Mouse (Mus musculus) limb, embryonic 15.5 days (tissue): ENCODE measurements around the gene Slc26a5. TPM values are rescaled to one million over a fixed set of nuclear protein-coding genes. Genes with fewer than 3 reads are reported as not detected.

Source experiments
- ATAC-seq: fragments of 200-750 bp; cut with Nextera tagmentation; 2 replicates; pipeline ENCODE4 v1.8.0; 2017; ENCODE audit warnings: low read depth, moderate TSS enrichment; ENCODE audit not compliant: insufficient number of reproducible peaks, low FRiP score, low TSS enrichment
- H3K27ac ChIP-seq: fragments of 300-500 bp; sonication (generic); 2 replicates; pipeline ENCODE4 v1.5.1; 2015; ENCODE audit warnings: moderate library complexity, mild to moderate bottlenecking, inconsistent platforms
- H3K27me3 ChIP-seq: fragments of 300-500 bp; sonication (generic); 2 replicates; pipeline ENCODE4 v1.6.1; 2015; ENCODE audit warnings: inconsistent platforms
- H3K36me3 ChIP-seq: fragments of 300-500 bp; sonication (generic); 2 replicates; pipeline ENCODE4 v1.6.1; 2015; ENCODE audit warnings: inconsistent platforms
- H3K4me1 ChIP-seq: fragments of 300-500 bp; sonication (generic); 2 replicates; pipeline ENCODE4 v1.6.1; 2015; ENCODE audit warnings: inconsistent platforms
- H3K4me2 ChIP-seq: fragments of 300-500 bp; sonication (generic); 2 replicates; pipeline ENCODE4 v1.6.1; 2015; ENCODE audit warnings: mild to moderate bottlenecking, inconsistent platforms
- H3K4me3 ChIP-seq: fragments of 300-500 bp; sonication (generic); 2 replicates; pipeline ENCODE4 v1.5.1; 2015; ENCODE audit warnings: mild to moderate bottlenecking, inconsistent platforms
- H3K9ac ChIP-seq: fragments of 300-500 bp; sonication (generic); 2 replicates; pipeline ENCODE4 v1.6.1; 2015; ENCODE audit warnings: inconsistent platforms
- H3K9me3 ChIP-seq: fragments of 300-500 bp; sonication (generic); 2 replicates; pipeline ENCODE4 v1.6.1; 2016; ENCODE audit warnings: inconsistent platforms
- WGBS: fragments of 180-500 bp; shearing (Covaris S2); methylation state at CpG from one replicate; pipeline ENCODE4 v1.1.7; 2015; 5-methylcytosine and 5-hydroxymethylcytosine counted together
- polyA plus RNA-seq: library from polyadenylated mRNA; unstranded; fragments of >200 nt; fragmentation: Nextera tagmentation; extraction: Ambion mirVana; gene quantifications from 2 replicates; pipeline ENCODE4 v1.2.1, GENCODE M21; 2015

Gene Slc26a5
- polyA plus RNA-seq, 1 experiment from 2014 or later: not detected

DNA sequence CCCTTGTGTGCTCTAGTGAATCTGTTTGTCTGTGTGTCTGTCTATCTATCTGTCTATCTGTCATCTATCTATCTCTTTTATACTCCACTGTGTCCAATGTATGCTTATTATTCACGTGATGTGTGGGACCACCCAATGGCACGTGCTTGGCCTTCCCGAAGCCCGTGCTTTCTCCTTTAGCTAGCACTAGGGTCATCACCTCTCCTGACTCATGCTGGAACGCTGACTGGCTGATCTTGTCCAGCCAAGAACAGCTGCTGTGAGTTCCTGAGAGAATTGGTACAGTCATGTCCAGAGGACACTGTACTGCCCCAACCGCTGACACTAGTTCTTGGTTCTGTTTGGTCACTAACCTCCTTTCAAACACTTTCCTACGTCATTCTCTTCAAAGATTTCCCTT, 6.8 kb downstream of the Slc26a5 start:
- H3K4me3 ChIP-seq: no peak overlapping the region
- no peaks in the 10 kb centered on the region for H3K4me1 ChIP-seq
- no peak overlapping the region for H3K27ac ChIP-seq
- ATAC-seq: no peak
- 85% methylated on average over 7 of the region's 7 CpGs for WGBS
- no peaks in the 10 kb centered on the region for H3K27me3 ChIP-seq
- H3K4me2 ChIP-seq: no peak overlapping the region
- no peak overlapping the region for H3K9ac ChIP-seq
- H3K9me3 ChIP-seq: no peaks in the 10 kb centered on the region
- H3K36me3 ChIP-seq: no peaks in the 10 kb centered on the region

DNA sequence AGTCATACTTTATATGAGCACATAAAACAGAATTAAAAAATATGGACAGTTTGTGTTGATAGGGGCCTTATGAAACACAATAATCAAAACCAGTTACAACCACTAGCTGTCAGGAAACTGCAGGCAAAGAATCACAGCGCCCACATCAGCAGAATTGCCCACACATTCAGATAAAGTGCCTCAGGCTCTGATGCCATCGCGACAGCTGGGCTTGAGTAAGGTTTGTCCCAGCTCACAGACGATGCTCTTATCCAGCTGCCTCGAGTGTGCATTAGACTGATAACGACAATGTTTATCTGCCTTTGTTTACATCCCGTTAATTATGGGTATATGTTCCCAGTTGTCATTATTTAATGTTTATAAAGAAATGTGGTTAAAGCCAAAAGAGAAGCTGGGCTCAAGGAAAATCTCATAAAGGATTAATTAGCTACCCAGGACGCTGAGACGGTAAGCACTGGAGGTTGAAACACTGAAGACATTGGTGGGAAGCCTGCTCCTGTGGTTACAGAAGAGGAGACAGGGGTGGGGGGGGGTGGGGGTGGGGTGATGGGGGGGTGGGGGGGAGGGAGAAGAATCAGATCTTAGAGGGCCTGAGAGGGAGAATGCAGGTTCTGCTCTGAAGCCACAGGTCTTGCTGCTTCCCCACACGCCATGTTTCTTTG, 13.6 kb downstream of the Slc26a5 start:
- Histone ChIP-seq H3K27ac (no peak overlapping the region), H3K4me3 (no peak overlapping the region), H3K9ac (no peak overlapping the region), H3K36me3 (no peaks in the 10 kb centered on the region), H3K4me1 (no peaks in the 10 kb centered on the region), H3K9me3 (no peaks in the 10 kb centered on the region), H3K4me2 (no peak overlapping the region), H3K27me3 (no peaks in the 10 kb centered on the region)
- ATAC-seq: no peak
- WGBS: 48% methylated on average over 10 of the region's 10 CpGs

DNA sequence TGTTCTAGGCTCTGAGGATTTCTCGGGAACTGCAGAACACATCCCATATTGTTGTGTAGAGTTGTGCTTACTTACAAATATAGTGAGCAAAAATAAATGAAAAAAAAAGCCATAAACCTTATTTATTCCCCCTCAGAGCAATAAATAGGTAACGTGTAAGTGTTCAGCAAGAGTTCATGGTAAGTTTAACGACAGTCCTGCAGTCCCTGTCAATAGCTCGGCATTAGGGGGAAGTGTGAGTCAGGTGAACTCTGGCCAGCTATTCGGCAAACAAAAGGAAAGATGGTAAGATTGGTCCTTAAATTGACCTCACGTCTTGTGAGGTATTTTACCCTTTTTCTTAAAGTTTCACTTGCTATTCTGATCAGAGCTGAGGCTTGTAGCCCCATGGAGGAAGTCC, 18.0 kb downstream of the Slc26a5 start:
- Histone ChIP-seq H3K4me1 (no peaks in the 10 kb centered on the region), H3K27ac (no peak overlapping the region), H3K4me3 (no peak overlapping the region), H3K36me3 (no peaks in the 10 kb centered on the region), H3K9ac (no peak overlapping the region), H3K9me3 (no peaks in the 10 kb centered on the region), H3K27me3 (no peaks in the 10 kb centered on the region), H3K4me2 (no peak overlapping the region)
- no peak for ATAC-seq
- 47% methylated on average over 6 of the region's 6 CpGs for WGBS

DNA sequence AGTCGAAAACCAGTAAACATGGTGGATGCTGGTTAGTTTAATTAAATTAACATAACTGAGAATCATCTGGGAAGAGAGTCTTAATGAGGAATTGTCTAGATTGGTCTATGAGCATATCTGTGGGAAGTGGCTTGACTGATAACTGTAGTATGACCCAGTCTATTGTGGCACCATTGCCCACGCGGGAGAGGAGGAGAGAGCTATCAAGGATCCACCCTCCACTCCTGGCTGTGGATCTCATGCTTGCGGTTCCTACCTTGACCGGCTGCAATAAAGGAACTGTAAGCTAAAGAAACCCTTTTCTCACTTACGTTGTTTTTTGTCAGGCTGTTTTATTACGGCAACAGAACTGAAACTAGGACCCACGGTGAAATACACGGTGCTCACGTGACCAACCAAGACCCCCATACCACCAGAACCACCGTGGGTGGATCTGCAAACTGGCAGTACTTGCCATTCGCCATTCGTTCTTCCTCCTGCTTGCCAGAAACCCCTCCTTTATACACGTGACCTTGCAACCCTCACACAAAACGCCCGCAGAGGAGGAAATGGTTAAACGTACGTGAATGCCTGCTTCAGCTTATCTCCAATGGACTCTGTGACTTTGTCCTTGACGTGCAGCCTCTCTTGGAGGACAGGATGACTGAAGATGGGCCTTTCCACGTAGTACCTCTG, 18.7 kb downstream of the Slc26a5 start:
- WGBS: 80% methylated on average over 20 of the region's 20 CpGs
- no peak overlapping the region for H3K9ac ChIP-seq
- no peaks in the 10 kb centered on the region for H3K27me3 ChIP-seq
- H3K27ac ChIP-seq: no peak overlapping the region
- no peak overlapping the region for H3K4me3 ChIP-seq
- H3K4me2 ChIP-seq: no peak overlapping the region
- ATAC-seq: no peak
- H3K36me3 ChIP-seq: no peaks in the 10 kb centered on the region
- no peaks in the 10 kb centered on the region for H3K9me3 ChIP-seq
- H3K4me1 ChIP-seq: no peaks in the 10 kb centered on the region

DNA sequence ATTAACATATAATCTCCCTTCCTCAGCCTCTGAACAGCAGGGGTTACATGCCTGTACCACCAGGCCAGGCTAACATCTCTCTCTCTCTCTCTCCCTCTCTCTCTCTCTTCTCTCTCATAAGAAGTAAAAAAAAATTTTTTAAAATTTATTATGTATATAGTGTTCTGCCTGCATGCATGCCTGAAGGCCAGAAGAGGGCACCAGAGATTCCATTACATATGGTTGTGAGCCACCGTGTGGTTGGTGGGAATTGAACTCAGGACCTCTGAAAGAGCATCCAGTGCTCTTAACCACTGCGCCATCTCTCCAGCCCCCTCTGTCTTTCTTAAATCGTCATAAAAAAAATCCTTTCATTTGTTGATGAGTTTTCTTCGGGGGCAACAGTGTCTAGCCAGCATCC, 20.7 kb downstream of the Slc26a5 start:
- Histone ChIP-seq H3K27ac (no peak overlapping the region), H3K4me1 (no peaks in the 10 kb centered on the region), H3K36me3 (no peaks in the 10 kb centered on the region), H3K27me3 (no peaks in the 10 kb centered on the region), H3K4me3 (no peak overlapping the region), H3K4me2 (no peak overlapping the region), H3K9ac (no peak overlapping the region), H3K9me3 (no peaks in the 10 kb centered on the region)
- 73% methylated on average over 4 of the region's 4 CpGs for WGBS
- ATAC-seq: no peak

DNA sequence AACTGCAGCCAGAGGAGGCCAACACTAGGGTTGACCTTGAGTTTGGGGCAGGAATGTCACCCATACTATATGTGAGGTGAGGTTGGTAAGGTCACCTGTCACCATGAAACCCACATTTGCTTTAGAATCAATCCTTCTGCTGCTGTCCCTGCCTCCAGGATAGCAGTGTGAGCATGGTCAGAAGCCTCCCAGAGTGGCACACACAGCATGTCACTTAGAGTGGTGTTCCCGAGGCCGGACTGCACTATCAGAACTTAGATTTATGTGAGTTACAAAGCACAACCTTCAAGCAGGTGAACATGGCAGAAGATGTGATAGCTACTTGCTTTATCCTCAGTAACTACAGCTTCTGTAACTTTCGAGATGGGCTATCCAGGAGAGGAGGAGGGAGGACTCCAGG, 33.6 kb downstream of the Slc26a5 start:
- Histone ChIP-seq H3K4me3 (no peak overlapping the region), H3K36me3 (no peaks in the 10 kb centered on the region), H3K9me3 (no peaks in the 10 kb centered on the region), H3K4me2 (no peak overlapping the region), H3K9ac (no peak overlapping the region), H3K27ac (no peak overlapping the region), H3K27me3 (no peaks in the 10 kb centered on the region), H3K4me1 (no peaks in the 10 kb centered on the region)
- 73% methylated on average over 3 of the region's 3 CpGs for WGBS
- ATAC-seq: no peak

DNA sequence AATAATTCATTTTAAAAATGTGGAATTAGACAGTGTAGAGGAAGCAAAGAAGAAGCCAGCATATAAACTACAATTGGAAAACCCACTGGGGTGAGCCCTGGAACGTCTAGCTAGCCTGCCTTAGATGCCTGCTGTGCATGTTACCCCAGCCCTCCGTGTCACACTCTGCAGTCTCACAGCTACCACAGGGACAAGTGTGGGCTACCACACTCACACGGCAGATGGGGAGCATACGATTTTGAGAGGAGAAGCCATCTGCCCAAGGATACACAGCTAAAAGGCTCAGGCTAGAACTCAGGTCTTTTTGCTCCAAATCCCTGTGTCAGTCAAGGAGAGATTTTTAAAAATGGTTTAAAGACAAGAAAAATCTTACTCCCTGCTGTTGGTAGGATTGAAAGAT, 36.5 kb downstream of the Slc26a5 start:
- WGBS: 62% methylated on average over 4 of the region's 4 CpGs
- no peak overlapping the region for H3K9ac ChIP-seq
- ATAC-seq: no peak

DNA sequence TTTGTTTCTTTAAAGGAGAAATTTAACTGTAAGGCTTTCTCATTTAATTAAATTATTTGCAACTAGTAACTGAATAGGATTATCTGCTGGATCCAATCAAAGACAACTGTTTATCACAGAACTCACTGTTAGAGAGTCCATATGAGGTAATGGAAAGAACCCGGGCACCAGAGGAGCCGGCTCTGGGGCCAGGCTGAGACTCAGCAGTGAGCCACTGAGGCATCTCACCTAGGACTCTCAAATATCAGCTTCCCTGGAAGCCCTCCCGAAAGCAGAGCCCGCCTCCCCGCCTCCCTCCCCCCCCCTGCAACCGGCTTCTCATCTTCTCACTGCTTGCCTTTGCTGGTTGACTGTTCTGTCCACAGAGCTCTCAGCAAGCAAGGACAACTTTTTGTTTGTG, 37.8 kb downstream of the Slc26a5 start:
- no peaks in the 10 kb centered on the region for H3K27me3 ChIP-seq
- no peaks in the 10 kb centered on the region for H3K36me3 ChIP-seq
- H3K4me2 ChIP-seq: no peak overlapping the region
- no peak overlapping the region for H3K4me3 ChIP-seq
- no peak for ATAC-seq
- 21% methylated on average over 6 of the region's 6 CpGs for WGBS
- H3K27ac ChIP-seq: no peak overlapping the region
- H3K4me1 ChIP-seq: no peaks in the 10 kb centered on the region
- H3K9ac ChIP-seq: no peak overlapping the region
- H3K9me3 ChIP-seq: no peaks in the 10 kb centered on the region

More for the DNA sequence above, 36.5 kb downstream of the Slc26a5 start:
- H3K4me3 ChIP-seq: no peak overlapping the region
- H3K36me3 ChIP-seq: no peaks in the 10 kb centered on the region
- no peaks in the 10 kb centered on the region for H3K9me3 ChIP-seq
- no peak overlapping the region for H3K27ac ChIP-seq
- no peak overlapping the region for H3K4me2 ChIP-seq
- no peaks in the 10 kb centered on the region for H3K27me3 ChIP-seq
- H3K4me1 ChIP-seq: no peaks in the 10 kb centered on the region

DNA sequence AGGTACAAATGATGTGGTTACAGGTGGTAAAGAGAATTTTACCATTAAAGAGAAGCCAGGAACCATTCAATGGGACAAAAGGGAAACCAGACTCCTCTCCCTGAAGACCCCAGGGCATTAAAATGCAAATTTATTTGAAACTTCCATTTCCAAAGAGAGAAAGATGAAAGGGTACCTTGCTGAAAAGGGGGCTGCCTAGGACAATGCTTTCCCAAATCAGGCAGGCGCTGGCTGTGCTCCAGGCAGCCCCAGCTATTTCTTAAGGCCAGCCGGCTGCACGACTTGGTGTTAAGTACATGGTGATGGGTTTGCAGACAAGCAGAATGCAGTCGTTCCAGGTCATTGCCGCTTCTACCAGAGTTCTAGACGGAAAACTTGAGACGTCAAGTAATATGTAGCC, 39.0 kb downstream of the Slc26a5 start:
- Histone ChIP-seq H3K4me1 (no peaks in the 10 kb centered on the region), H3K4me3 (no peak overlapping the region), H3K9ac (no peak overlapping the region), H3K36me3 (no peaks in the 10 kb centered on the region), H3K27me3 (no peaks in the 10 kb centered on the region), H3K4me2 (no peak overlapping the region), H3K9me3 (no peaks in the 10 kb centered on the region), H3K27ac (no peak overlapping the region)
- 52% methylated on average over 7 of the region's 7 CpGs for WGBS
- no peak for ATAC-seq

DNA sequence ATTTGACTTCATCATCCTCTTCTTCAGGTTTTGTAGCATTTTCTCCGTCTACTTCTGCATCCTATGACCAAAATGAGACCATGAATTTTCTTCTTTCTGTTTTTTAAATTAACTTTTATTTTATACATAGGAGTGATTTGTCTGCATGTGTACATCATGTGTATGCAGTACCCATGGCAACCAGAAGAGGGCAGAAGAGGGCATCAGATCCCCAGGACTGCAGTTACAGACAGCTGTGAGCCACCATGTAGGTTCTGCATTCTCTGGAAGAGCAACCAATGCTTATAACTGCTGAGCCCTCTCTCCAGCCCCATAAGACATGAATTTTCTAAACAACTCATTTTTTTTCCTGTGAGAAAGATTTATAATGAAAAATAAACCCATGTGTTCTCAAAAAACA, 51.4 kb downstream of the Slc26a5 start:
- Histone ChIP-seq H3K27me3 (no peaks in the 10 kb centered on the region), H3K36me3 (no peaks in the 10 kb centered on the region), H3K9ac (no peak overlapping the region), H3K4me3 (no peak overlapping the region), H3K9me3 (no peaks in the 10 kb centered on the region), H3K4me1 (no peaks in the 10 kb centered on the region), H3K4me2 (no peak overlapping the region), H3K27ac (no peak overlapping the region)
- ATAC-seq: no peak
- 61% methylated on average over 1 of the region's 1 CpGs for WGBS

DNA sequence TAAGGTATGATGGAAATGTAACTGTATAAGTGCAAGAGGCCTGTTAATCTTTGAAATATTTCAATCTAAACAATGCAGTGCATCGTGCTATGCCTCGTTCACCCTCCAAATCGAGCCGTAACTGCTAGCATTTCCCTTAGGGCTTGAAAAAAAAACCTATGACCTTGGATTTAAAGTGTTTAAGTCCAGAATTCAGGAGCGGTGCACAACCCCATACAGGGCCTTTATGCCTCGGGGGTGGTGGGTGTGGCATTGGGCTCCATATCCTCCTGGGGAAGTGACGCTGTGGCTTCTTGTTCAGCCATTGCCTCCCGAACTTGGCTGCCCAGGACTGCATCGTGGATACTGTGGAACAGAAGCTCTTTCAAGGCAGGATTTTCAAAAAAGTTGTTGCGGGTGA, 54.5 kb downstream of the Slc26a5 start:
- 61% methylated on average over 10 of the region's 10 CpGs for WGBS
- H3K36me3 ChIP-seq: no peaks in the 10 kb centered on the region
- ATAC-seq: no peak
- H3K27me3 ChIP-seq: no peaks in the 10 kb centered on the region
- no peak overlapping the region for H3K4me3 ChIP-seq
- no peak overlapping the region for H3K9ac ChIP-seq
- H3K4me2 ChIP-seq: no peak overlapping the region
- no peak overlapping the region for H3K27ac ChIP-seq
- H3K4me1 ChIP-seq: no peaks in the 10 kb centered on the region
- no peaks in the 10 kb centered on the region for H3K9me3 ChIP-seq

DNA sequence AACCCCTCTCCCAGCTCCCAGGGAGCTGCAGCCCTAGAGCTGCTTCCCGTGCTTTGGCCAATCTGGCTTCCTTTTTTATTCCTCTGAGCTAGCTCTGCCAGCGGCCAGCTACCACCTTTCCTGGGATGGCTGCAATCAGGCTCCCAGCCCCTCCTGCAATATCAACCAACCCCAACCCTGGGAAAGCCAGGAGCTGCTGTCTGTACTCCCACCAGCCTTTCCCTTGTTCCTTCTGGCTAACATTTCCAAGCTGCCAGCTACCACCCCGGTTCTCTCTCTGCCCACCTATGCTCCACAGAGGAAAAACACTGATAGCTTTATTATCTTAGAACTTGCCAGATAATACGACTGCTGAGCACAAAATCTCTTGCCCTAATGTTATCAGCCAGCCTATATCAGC, 60.6 kb downstream of the Slc26a5 start:
- WGBS: 78% methylated on average over 4 of the region's 4 CpGs
- no peaks in the 10 kb centered on the region for H3K9me3 ChIP-seq

More for the DNA sequence above, 60.6 kb downstream of the Slc26a5 start:
- H3K4me2 ChIP-seq: no peak overlapping the region
- H3K9ac ChIP-seq: no peak overlapping the region
- no peak overlapping the region for H3K27ac ChIP-seq
- no peaks in the 10 kb centered on the region for H3K4me1 ChIP-seq
- H3K27me3 ChIP-seq: no peaks in the 10 kb centered on the region
- peaks cover 41% of the 10 kb centered on the region for H3K36me3 ChIP-seq
- H3K4me3 ChIP-seq: no peak overlapping the region
- no peak for ATAC-seq
